Mouse (Mus musculus) C3H10T1/2 (cell line): ENCODE results near the gene Trim23. TPM values are rescaled to one million over a fixed set of nuclear protein-coding genes. Genes with fewer than 3 reads are reported as not detected.

Experiments used
- polyA plus RNA-seq, 2 experiments: library from polyadenylated mRNA; unstranded; fragments of >200 nt; fragmentation: generic; extraction: Trizol; gene quantifications; one replicate each; pipeline ENCODE4 v1.2.1; 2012; ENCODE audit warnings: missing spikeins in 2 of 2

The Trim23 gene
- polyA plus RNA-seq = 1 to 10 TPM in 1 of 2 experiments, under 1 TPM in 1; 0.11 to 1.7 TPM

GRCm38 (mm10) chr13:104178650-104179121 lies at the start of gene Trim23:
TSS of gene Trim23 (plus strand) at chr13:104178797.

GRCm38 (mm10) chr13:104177796-104178649 lies 574 bp upstream of the Trim23 start, which contains the start of gene Trappc13:
TSS of gene Trappc13 (minus strand) at chr13:104178469.

GRCm38 (mm10) chr13:104228384-104229066 lies 49.9 kb downstream of the Trim23 start, which contains the start of the genes Cenpk and Ppwd1:
TSS of gene Cenpk (plus strand) at chr13:104228611.
TSS of gene Ppwd1 (minus strand) at chr13:104228843.

Other genes with a start within 250 kb of the Trim23 start
- gene Nln, start 69.2 kb upstream of the Trim23 start, polyA plus RNA-seq = 1 to 10 TPM; 2.9 to 9.6 TPM
- gene Sgtb, start 69.1 kb upstream of the Trim23 start, polyA plus RNA-seq = 1 to 10 TPM in 1 of 2 experiments, under 1 TPM in 1; 0.06 to 1.8 TPM
- 10 to 100 TPM in 1 of 2 experiments, 1 to 10 TPM in 1; 2.2 to 13.9 TPM for gene Trappc13, start 328 bp upstream of the Trim23 start, polyA plus RNA-seq
- gene Cenpk, start 49.8 kb downstream of the Trim23 start, polyA plus RNA-seq = 1 to 10 TPM in 1 of 2 experiments, under 1 TPM in 1; 0.91 to 4.1 TPM
- gene Ppwd1, start 50.0 kb downstream of the Trim23 start, polyA plus RNA-seq = 1 to 10 TPM in 1 of 2 experiments, under 1 TPM in 1; 0.34 to 2.7 TPM
- under 1 TPM; under 0.01 to 0.57 TPM for gene Adamts6, start 109.0 kb downstream of the Trim23 start, polyA plus RNA-seq